ENCODE assay signal across 8 mouse cellular contexts in the genomic region with DNA sequence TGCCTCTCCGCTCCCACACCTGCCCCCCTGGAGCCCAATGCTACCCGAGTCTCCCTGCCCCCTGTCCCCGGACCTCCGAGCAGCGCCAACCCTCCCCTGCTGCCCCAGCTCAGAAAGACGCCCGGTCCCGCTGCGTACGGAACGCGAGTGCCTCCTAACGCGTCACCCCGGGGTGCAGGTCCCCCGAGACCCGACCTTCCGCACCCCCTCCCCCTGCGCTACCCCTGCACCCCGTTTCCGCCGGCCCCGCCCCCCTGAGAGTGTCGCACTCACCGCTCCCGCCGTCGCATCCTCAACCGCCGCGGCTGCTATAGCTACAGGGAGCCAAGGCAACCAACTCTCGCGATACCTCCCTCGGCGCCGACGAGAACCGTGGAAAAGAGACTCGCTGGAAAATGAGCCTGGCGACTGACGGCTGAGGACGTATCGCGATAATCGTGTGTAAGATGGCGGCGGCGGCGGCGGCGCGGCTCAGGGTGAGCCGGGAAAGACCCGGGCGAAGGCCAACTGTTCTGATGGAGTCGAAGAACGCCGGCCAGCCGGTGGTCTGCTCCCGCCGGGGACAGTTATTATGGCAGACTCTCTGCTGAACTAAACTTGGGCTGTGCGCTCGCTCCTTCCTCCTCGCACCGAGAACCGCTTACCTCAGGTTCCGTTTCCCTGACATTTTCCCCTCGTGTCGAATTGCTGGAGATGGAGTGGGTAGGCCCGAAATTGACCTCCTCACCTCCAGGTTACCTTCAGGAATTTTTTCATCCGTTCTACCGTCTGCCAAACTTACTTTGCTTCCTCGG. TPM values are rescaled to one million over a fixed set of nuclear protein-coding genes. Genes with fewer than 3 reads are reported as not detected.
DNase-seq lines count a peak whose midpoint lies in the region; ATAC-seq and TF ChIP-seq lines count a peak whose summit lies in the region.

Usp54 (minus strand) TSS at position 420 of the 794 bp plus-strand sequence.

- intact Hi-C loops in heart, postnatal 14 days (cut with DNase I) = loop anchor here (2.0 to 10.0 kb wide), 3 partner anchors 20 to 246 kb away; partner anchors contain the start of gene Mrps16

- no peaks in the 10 kb centered on the region for H3K4me1 ChIP-seq in ES-Bruce4 (ENCODE audit: control insufficient read depth, insufficient read depth, low read length)
- no peaks in the 10 kb centered on the region for H3K4me1 ChIP-seq in forebrain, embryonic 14.5 days (ENCODE audit: control insufficient read depth, insufficient read depth, low read length)
- H3K4me1 ChIP-seq in neural tube, embryonic 15.5 days = peaks cover 17% of the 10 kb centered on the region

- WGBS in forebrain, embryonic 14.5 days = under 1% methylated on average over 73 of the region's 73 CpGs
- WGBS in neural tube, embryonic 15.5 days = under 1% methylated on average over 73 of the region's 73 CpGs

- H3K27me3 ChIP-seq in ES-Bruce4 (ENCODE audit: control insufficient read depth, insufficient read depth, low read length, poor library complexity, severe bottlenecking) = no peaks in the 10 kb centered on the region
- H3K27me3 ChIP-seq in forebrain, embryonic 14.5 days (replicated peaks; ENCODE audit: control insufficient read depth, insufficient read depth, low read length) = no peaks in the 10 kb centered on the region
- no peaks in the 10 kb centered on the region for H3K27me3 ChIP-seq in neural tube, embryonic 15.5 days (replicated peaks)

- no peaks in the 10 kb centered on the region for H3K36me3 ChIP-seq in ES-Bruce4 (ENCODE audit: control insufficient read depth, insufficient read depth, low read length, poor library complexity, severe bottlenecking)
- H3K36me3 ChIP-seq in forebrain, embryonic 14.5 days (ENCODE audit: control insufficient read depth, insufficient read depth, low read length) = no peaks in the 10 kb centered on the region
- H3K36me3 ChIP-seq in neural tube, embryonic 15.5 days = no peaks in the 10 kb centered on the region

- H3K27ac ChIP-seq in ES-Bruce4 (ENCODE audit: insufficient read depth, low read length) = peak within 1 kb of the TSS; percentile 67
- peak within 1 kb of the TSS; percentile 92 for H3K27ac ChIP-seq in forebrain, embryonic 14.5 days (ENCODE audit: low read depth, low read length)
- peak within 1 kb of the TSS; percentile 95 for H3K27ac ChIP-seq in neural tube, embryonic 15.5 days (replicated peaks)

- peak within 1 kb of the TSS; percentile 96 for H3K4me3 ChIP-seq in ES-Bruce4 (ENCODE audit: low read depth, low read length)
- H3K4me3 ChIP-seq in forebrain, embryonic 14.5 days (ENCODE audit: low read depth, low read length) = peak within 1 kb of the TSS; percentile 78
- peak within 1 kb of the TSS; percentile 73 for H3K4me3 ChIP-seq in neural tube, embryonic 15.5 days (replicated peaks)

- peak within 1 kb of the TSS; percentile 97 for H3K9ac ChIP-seq in ES-Bruce4 (ENCODE audit: low read depth, poor library complexity, severe bottlenecking)
- H3K9ac ChIP-seq in forebrain, embryonic 14.5 days (ENCODE audit: low read length) = peak within 1 kb of the TSS; percentile 90
- H3K9ac ChIP-seq in neural tube, embryonic 15.5 days (replicated peaks) = peak within 1 kb of the TSS; percentile 78

- H3K4me2 ChIP-seq in forebrain, embryonic 14.5 days (ENCODE audit: low read length) = peak within 1 kb of the TSS; percentile 82
- H3K4me2 ChIP-seq in neural tube, embryonic 15.5 days = peak within 1 kb of the TSS; percentile 88

- peak; percentile 98 for ATAC-seq in cerebellum, adult (ENCODE audit: insufficient number of reproducible peaks, low FRiP score, low TSS enrichment)
- peak; percentile 98 for ATAC-seq in forebrain, embryonic 14.5 days
- ATAC-seq in neural tube, embryonic 15.5 days (ENCODE audit: low FRiP score) = peak; percentile 96

- peak; percentile 99 for DNase-seq in forebrain, embryonic 14.5 days (ENCODE audit: low spot score)
- peak; percentile 96 to 98 for DNase-seq in heart, postnatal 14 days
- DNase-seq in layer of hippocampus, adult 11-12 months (ENCODE audit: low spot score) = peak; percentile 98
- peak; percentile 98 for DNase-seq in lung, adult 18-20 months
- DNase-seq in testis, postnatal 14 days (ENCODE audit: low spot score) = peak; percentile 97

- TF ChIP-seq EP300 in ES-Bruce4 (IDR thresholded peaks at IDR 0.05; ENCODE audit: insufficient read depth, low read depth, low read length) = no peak

- peak; percentile 45 for TF ChIP-seq POLR2A in ES-Bruce4 (IDR thresholded peaks at IDR 0.05; ENCODE audit: insufficient read depth, low read length)

- no peak for TF ChIP-seq CTCF in ES-Bruce4 (IDR thresholded peaks at IDR 0.05; ENCODE audit: low read depth, low read length)

- H3K9me3 ChIP-seq in ES-Bruce4 (replicated peaks; ENCODE audit: control insufficient read depth, insufficient read depth, low read length, poor library complexity, severe bottlenecking) = no peaks in the 10 kb centered on the region
- no peaks in the 10 kb centered on the region for H3K9me3 ChIP-seq in forebrain, embryonic 14.5 days (replicated peaks; ENCODE audit: control insufficient read depth, low read length)
- H3K9me3 ChIP-seq in neural tube, embryonic 15.5 days (replicated peaks) = no peaks in the 10 kb centered on the region

RNA-seq across cellular contexts. Expression of gene Usp54, which starts in this region (rescaled TPM):
- 21.4 and 22.3 TPM in 2 replicates for polyA plus RNA-seq in ES-Bruce4 (2011; ENCODE audit: insufficient read depth, insufficient read length, low read depth, missing spikeins)
- 8.6 and 11.9 TPM in 2 replicates for polyA plus RNA-seq in forebrain, embryonic 14.5 days (2014; fragmentation: Nextera tagmentation; extraction: Ambion mirVana)
- 10 to 100 TPM; 12.6 to 16.6 TPM for total RNA-seq in heart, postnatal 14 days (2021)
- polyA plus RNA-seq in neural tube, embryonic 15.5 days (2015; fragmentation: Nextera tagmentation; extraction: Ambion mirVana) = 9.1 and 9.7 TPM in 2 replicates

Comparison
In these comparisons a context has a peak if more than half of its experiments do, and no peak if none do; other contexts are left out.
1. Peak in every context shown above with its lines: DNase-seq, ATAC-seq, H3K4me3 ChIP-seq and H3K27ac ChIP-seq.